ENCODE assay signal across 9 mouse cellular contexts in genomic region chr9:67760991-67761390, GRCm38 (mm10). TPM values are rescaled to one million over a fixed set of nuclear protein-coding genes. Genes with fewer than 3 reads are reported as not detected.
DNase-seq lines count a peak whose midpoint lies in the region; ATAC-seq and TF ChIP-seq lines count a peak whose summit lies in the region.
"Had no signal": no experiment of that assay in that cellular context is flagged by ENCODE, and none has a peak within 500 bp of the region (broad histone marks: within the 10 kb centered on the region; RNA-seq: fewer than 3 reads in every experiment).

No protein-coding gene starts in this region.

- H3K4me3 ChIP-seq in lung, embryonic 14.5 days (ENCODE audit: low read depth, low read length), result peak overlapping the region; percentile 61
- no peak overlapping the region for H3K4me3 ChIP-seq in lung, adult 2 months (replicated peaks; ENCODE audit: extremely low read depth, low read depth, low read length)
- H3K4me3 ChIP-seq in forebrain, embryonic 14.5 days (ENCODE audit: low read depth, low read length), result peak overlapping the region; percentile 62
- peak overlapping the region; percentile 62; the same call in 1 of the 2 replicates for H3K4me3 ChIP-seq in intestine, embryonic 16.5 days (ENCODE audit: low read length)
- H3K4me3 ChIP-seq in neural tube, embryonic 15.5 days (replicated peaks), result peak overlapping the region; percentile 57

- WGBS in lung, embryonic 14.5 days, result 61% methylated on average over 6 of the region's 6 CpGs
- 72% methylated on average over 6 of the region's 6 CpGs for WGBS in lung, adult 2 months
- 64% methylated on average over 6 of the region's 6 CpGs for WGBS in forebrain, embryonic 14.5 days
- WGBS in intestine, embryonic 16.5 days, result 70% methylated on average over 6 of the region's 6 CpGs
- 62% methylated on average over 6 of the region's 6 CpGs for WGBS in neural tube, embryonic 15.5 days

- H3K27me3 ChIP-seq in lung, embryonic 14.5 days (ENCODE audit: insufficient read depth, low read length), result peaks cover 24% of the 10 kb centered on the region
- peaks cover 7% of the 10 kb centered on the region; the same call in 1 of the 2 replicates for H3K27me3 ChIP-seq in forebrain, embryonic 14.5 days (replicated peaks; ENCODE audit: control insufficient read depth, insufficient read depth, low read length)
- peaks cover 19% of the 10 kb centered on the region for H3K27me3 ChIP-seq in intestine, embryonic 16.5 days (replicated peaks; ENCODE audit: control insufficient read depth, insufficient read depth, low read length)
- H3K27me3 ChIP-seq in neural tube, embryonic 15.5 days (replicated peaks), result peaks cover 9% of the 10 kb centered on the region; the same call in 1 of the 2 replicates

- no peaks in the 10 kb centered on the region for H3K4me1 ChIP-seq in lung, embryonic 14.5 days (ENCODE audit: insufficient read depth)
- no peaks in the 10 kb centered on the region for H3K4me1 ChIP-seq in lung, adult 2 months (ENCODE audit: control insufficient read depth, insufficient read depth, low read length)
- peaks cover 8% of the 10 kb centered on the region; the same call in 1 of the 2 replicates for H3K4me1 ChIP-seq in forebrain, embryonic 14.5 days (ENCODE audit: control insufficient read depth, insufficient read depth, low read length)
- peaks cover 12% of the 10 kb centered on the region for H3K4me1 ChIP-seq in intestine, embryonic 16.5 days (ENCODE audit: control insufficient read depth, insufficient read depth, low read length)
- H3K4me1 ChIP-seq in neural tube, embryonic 15.5 days, result peaks cover 17% of the 10 kb centered on the region

- TF ChIP-seq POLR2A in lung, adult 2 months (IDR thresholded peaks at IDR 0.05; ENCODE audit: borderline replicate concordance, extremely low read depth, low read depth, low read length), result no peak

- no peaks in the 10 kb centered on the region for H3K9me3 ChIP-seq in lung, embryonic 14.5 days (ENCODE audit: low read depth, low read length)
- no peaks in the 10 kb centered on the region for H3K9me3 ChIP-seq in forebrain, embryonic 14.5 days (replicated peaks; ENCODE audit: control insufficient read depth, low read length)
- peaks cover 5% of the 10 kb centered on the region; the same call in 1 of the 2 replicates for H3K9me3 ChIP-seq in intestine, embryonic 16.5 days (ENCODE audit: control insufficient read depth, low read length)
- H3K9me3 ChIP-seq in neural tube, embryonic 15.5 days (replicated peaks), result no peaks in the 10 kb centered on the region

- peak overlapping the region; percentile 56; the same call in 1 of the 2 replicates for H3K9ac ChIP-seq in lung, embryonic 14.5 days
- peak overlapping the region; percentile 68; the same call in 1 of the 2 replicates for H3K9ac ChIP-seq in forebrain, embryonic 14.5 days (ENCODE audit: low read length)
- no peak overlapping the region for H3K9ac ChIP-seq in intestine, embryonic 16.5 days (ENCODE audit: low read depth, low read length)
- H3K9ac ChIP-seq in neural tube, embryonic 15.5 days (replicated peaks), result no peak overlapping the region

- TF ChIP-seq CTCF in lung, embryonic 14.5 days (IDR thresholded peaks at IDR 0.05; ENCODE audit: low read depth), result no peak
- TF ChIP-seq CTCF in lung, adult 2 months (IDR thresholded peaks at IDR 0.05; ENCODE audit: insufficient read depth, low read length), result no peak

- no peaks in the 10 kb centered on the region for H3K36me3 ChIP-seq in lung, embryonic 14.5 days (ENCODE audit: insufficient read depth)
- no peaks in the 10 kb centered on the region for H3K36me3 ChIP-seq in forebrain, embryonic 14.5 days (ENCODE audit: control insufficient read depth, insufficient read depth, low read length)
- H3K36me3 ChIP-seq in intestine, embryonic 16.5 days (ENCODE audit: control insufficient read depth, insufficient read depth, low read length), result no peaks in the 10 kb centered on the region
- no peaks in the 10 kb centered on the region for H3K36me3 ChIP-seq in neural tube, embryonic 15.5 days

- H3K27ac ChIP-seq in lung, embryonic 14.5 days (ENCODE audit: low read depth), result no peak overlapping the region
- no peak overlapping the region for H3K27ac ChIP-seq in forebrain, embryonic 14.5 days (ENCODE audit: low read depth, low read length)
- H3K27ac ChIP-seq in intestine, embryonic 16.5 days (ENCODE audit: low read length), result no peak overlapping the region
- no peak overlapping the region for H3K27ac ChIP-seq in neural tube, embryonic 15.5 days (replicated peaks)

- H3K4me2 ChIP-seq in lung, embryonic 14.5 days, result peak overlapping the region; percentile 93
- peak overlapping the region; percentile 67 for H3K4me2 ChIP-seq in forebrain, embryonic 14.5 days (ENCODE audit: low read length)
- H3K4me2 ChIP-seq in intestine, embryonic 16.5 days (ENCODE audit: low read depth, low read length), result peak overlapping the region; percentile 95; the same call in 1 of the 2 replicates
- peak overlapping the region; percentile 93 for H3K4me2 ChIP-seq in neural tube, embryonic 15.5 days

- no peak for DNase-seq in lung, embryonic 14.5 days
- no peak for DNase-seq in lung, adult 2 months
- no peak for DNase-seq in forebrain, embryonic 14.5 days (ENCODE audit: low spot score)
- DNase-seq in cerebellum, postnatal 14 days, result no peak
- no peak for DNase-seq in layer of hippocampus, postnatal 25 days (ENCODE audit: extremely low spot score in 1 of 2, low spot score in 1 of 2)
- DNase-seq: thymus, postnatal 36 days had no signal

- ATAC-seq in lung, embryonic 14.5 days (ENCODE audit: insufficient read depth), result no peak
- no peak for ATAC-seq in forebrain, embryonic 14.5 days
- no peak for ATAC-seq in intestine, embryonic 16.5 days
- ATAC-seq in neural tube, embryonic 15.5 days (ENCODE audit: low FRiP score), result no peak
- ATAC-seq: Patski had no signal

RNA-seq across cellular contexts. Expression of gene C2cd4b, which starts 1.8 kb away (rescaled TPM):
- 1.1 and 1.7 TPM in 2 replicates for polyA plus RNA-seq in lung, embryonic 14.5 days (2014; fragmentation: Nextera tagmentation; extraction: Ambion mirVana)
- 10.6 and 21.0 TPM in 2 replicates for polyA plus RNA-seq in lung, adult 2 months (2012; rRNA removed)
- polyA plus RNA-seq in forebrain, embryonic 14.5 days (2014; fragmentation: Nextera tagmentation; extraction: Ambion mirVana), result 0.41 and 0.48 TPM in 2 replicates
- polyA plus RNA-seq in intestine, embryonic 16.5 days (2015; fragmentation: Nextera tagmentation; extraction: Ambion mirVana), result 0.11 TPM in 1 of 2 replicates, not detected in the other
- 0.83 and 1.4 TPM in 2 replicates for polyA plus RNA-seq in neural tube, embryonic 15.5 days (2015; fragmentation: Nextera tagmentation; extraction: Ambion mirVana)
- 10 to 100 TPM in 1 of 2 experiments, 1 to 10 TPM in 1; 7.9 to 10.0 TPM for total RNA-seq in layer of hippocampus, postnatal 25 days (2021)

Comparison
In these comparisons a context has a peak if more than half of its experiments do, and no peak if none do; other contexts are left out.
1. H3K9ac ChIP-seq: peak in lung, embryonic 14.5 days (single experiment) and forebrain, embryonic 14.5 days (single experiment); none in intestine, embryonic 16.5 days (single experiment) and neural tube, embryonic 15.5 days (single experiment).
2. Peak in every context shown above with its lines, with median percentiles within 50 percentile points of each other: H3K4me2 ChIP-seq.